ENCODE assay signal across 9 mouse cellular contexts in the genomic region with DNA sequence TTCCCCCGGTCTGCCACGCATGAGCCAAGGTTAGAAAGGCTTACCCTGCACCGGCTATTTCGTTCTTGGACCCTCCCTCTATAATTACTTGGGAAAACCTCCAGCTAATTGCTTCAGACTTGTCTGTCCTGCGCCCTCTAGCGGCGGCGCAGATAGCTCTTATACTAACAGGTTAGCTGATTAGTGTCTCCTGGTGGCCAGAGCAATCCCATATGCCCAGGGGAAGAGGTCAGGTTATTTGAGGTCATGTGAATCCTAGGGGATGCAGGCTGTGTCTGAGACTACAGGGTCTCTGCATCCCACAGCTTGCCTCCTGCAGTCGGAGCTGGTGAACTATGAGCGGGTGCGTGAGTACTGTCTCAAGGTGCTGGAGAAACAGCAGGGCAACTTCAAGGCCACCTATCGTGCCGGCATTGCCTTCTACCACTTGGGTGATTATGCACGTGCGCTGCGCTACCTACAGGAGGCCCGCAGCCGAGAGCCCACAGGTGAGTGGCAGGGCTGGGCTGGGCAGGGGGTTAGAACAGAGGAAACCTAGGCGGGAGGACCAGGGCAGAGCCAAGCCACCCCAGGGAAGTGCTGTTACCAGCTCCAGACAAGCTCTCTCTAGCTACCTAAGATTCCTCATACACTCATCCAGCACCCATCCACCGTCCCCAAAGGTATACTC. TPM values are rescaled to one million over a fixed set of nuclear protein-coding genes. Genes with fewer than 3 reads are reported as not detected.
A peak's percentile ranks its signal among the peaks of the same experiment; 100 is the strongest.
DNase-seq lines count a peak whose midpoint lies in the region; ATAC-seq lines count a peak whose summit lies in the region.
"Had no signal": no experiment of that assay in that cellular context is flagged by ENCODE, and none has a peak within 500 bp of the region (broad histone marks: within the 10 kb centered on the region; RNA-seq: fewer than 3 reads in every experiment).

No protein-coding gene starts in this region.

- peak; percentile 44 for DNase-seq in neural tube, embryonic 11.5 days (ENCODE audit: low spot score)
- no peak for DNase-seq in neural tube, embryonic 10.5 days (ENCODE audit: extremely low spot score, low spot score)
- peak; percentile 71 to 84 for DNase-seq in cerebellum, postnatal 14 days
- peak; percentile 47 for DNase-seq in kidney, adult 9 months
- peak; percentile 35 for DNase-seq in liver, embryonic 13.5 days
- DNase-seq in right cerebral cortex, adult 18-20 months = peak; percentile 67

- H3K4me1 ChIP-seq in neural tube, embryonic 11.5 days (ENCODE audit: control insufficient read depth, insufficient read depth, low read length) = 0 out of 2 replicates have a peak, but pooled peaks cover 5% of the 10 kb centered on the region
- H3K4me1 ChIP-seq in liver, embryonic 13.5 days (replicated peaks) = peaks cover 27% of the 10 kb centered on the region

- H3K9ac ChIP-seq in neural tube, embryonic 11.5 days (ENCODE audit: low read length) = no peak overlapping the region
- H3K9ac ChIP-seq in liver, embryonic 13.5 days = no peak overlapping the region
- H3K9ac ChIP-seq: liver, embryonic 15.5 days had no signal

- no peak for ATAC-seq in neural tube, embryonic 11.5 days (ENCODE audit: insufficient read depth, low FRiP score, low TSS enrichment)
- no peak for ATAC-seq in liver, embryonic 13.5 days (ENCODE audit: low read depth)
- no peak for ATAC-seq in megakaryocyte-erythroid progenitor cell, adult 5-6 weeks (replicated peaks; ENCODE audit: low FRiP score, low TSS enrichment, poor library complexity, severe bottlenecking)
- no peak for ATAC-seq in granulocyte monocyte progenitor cell, adult 5-6 weeks (replicated peaks; ENCODE audit: poor library complexity, severe bottlenecking)

- peaks cover 3% of the 10 kb centered on the region; the same call in 1 of the 2 replicates for H3K36me3 ChIP-seq in neural tube, embryonic 11.5 days (ENCODE audit: control insufficient read depth, insufficient read depth, low read length)
- H3K36me3 ChIP-seq in liver, embryonic 13.5 days = no peaks in the 10 kb centered on the region
- H3K36me3 ChIP-seq: liver, embryonic 15.5 days had no signal

- peak overlapping the region; percentile 65; the same call in 1 of the 2 replicates for H3K4me2 ChIP-seq in neural tube, embryonic 11.5 days (ENCODE audit: low read depth)
- no peak overlapping the region for H3K4me2 ChIP-seq in liver, embryonic 13.5 days
- H3K4me2 ChIP-seq: liver, embryonic 15.5 days had no signal

- H3K27me3 ChIP-seq in neural tube, embryonic 11.5 days (ENCODE audit: control insufficient read depth, insufficient read depth, low read length) = peaks cover 39% of the 10 kb centered on the region
- H3K27me3 ChIP-seq in liver, embryonic 13.5 days = peaks cover 86% of the 10 kb centered on the region

- no peak overlapping the region for H3K27ac ChIP-seq in neural tube, embryonic 11.5 days (ENCODE audit: low read depth, low read length)
- H3K27ac ChIP-seq in liver, embryonic 13.5 days = no peak overlapping the region
- H3K27ac ChIP-seq: liver, embryonic 15.5 days had no signal

- H3K4me3 ChIP-seq in neural tube, embryonic 11.5 days (ENCODE audit: low read depth, low read length) = no peak overlapping the region
- H3K4me3 ChIP-seq in liver, embryonic 13.5 days (replicated peaks) = no peak overlapping the region
- H3K4me3 ChIP-seq: liver, embryonic 15.5 days had no signal

- WGBS in neural tube, embryonic 11.5 days = 63% methylated on average over 20 of the region's 20 CpGs
- WGBS in liver, embryonic 13.5 days (ENCODE audit: insufficient replicate concordance) = 50% methylated on average over 20 of the region's 20 CpGs

- no peaks in the 10 kb centered on the region for H3K9me3 ChIP-seq in neural tube, embryonic 11.5 days (ENCODE audit: control insufficient read depth, low read length)
- no peaks in the 10 kb centered on the region for H3K9me3 ChIP-seq in liver, embryonic 13.5 days (replicated peaks)
- H3K9me3 ChIP-seq: liver, embryonic 15.5 days had no signal

RNA-seq across cellular contexts. Expression of gene Ttc9b, which starts 1.0 kb away (rescaled TPM):
- 10.2 and 11.2 TPM in 2 replicates for polyA plus RNA-seq in neural tube, embryonic 11.5 days (2014; fragmentation: Nextera tagmentation; extraction: Ambion mirVana)
- polyA plus RNA-seq in liver, embryonic 13.5 days (2015; fragmentation: Nextera tagmentation; extraction: Ambion mirVana) = 0.05 TPM in 1 of 2 replicates, not detected in the other
- not detected in 2 replicates for total RNA-seq in megakaryocyte-erythroid progenitor cell, adult 5-6 weeks (2014; fragmentation: Nextera tagmentation)
- total RNA-seq in megakaryocyte-erythroid progenitor cell, adult 5-6 weeks (2017) = not detected in 2 replicates
- total RNA-seq in granulocyte monocyte progenitor cell, adult 5-6 weeks (2014; fragmentation: Nextera tagmentation) = not detected in 2 replicates
- total RNA-seq in granulocyte monocyte progenitor cell, adult 5-6 weeks (2017) = not detected in 2 replicates

RNA-seq across cellular contexts. Expression of gene Map3k10, which starts 19.7 kb away (rescaled TPM):
- 9.0 and 12.5 TPM in 2 replicates for polyA plus RNA-seq in neural tube, embryonic 11.5 days (2014; fragmentation: Nextera tagmentation; extraction: Ambion mirVana)
- 1.3 and 1.8 TPM in 2 replicates for polyA plus RNA-seq in liver, embryonic 13.5 days (2015; fragmentation: Nextera tagmentation; extraction: Ambion mirVana)
- total RNA-seq in megakaryocyte-erythroid progenitor cell, adult 5-6 weeks (2014; fragmentation: Nextera tagmentation) = 6.2 and 13.5 TPM in 2 replicates
- total RNA-seq in megakaryocyte-erythroid progenitor cell, adult 5-6 weeks (2017) = 2.9 and 4.5 TPM in 2 replicates
- total RNA-seq in granulocyte monocyte progenitor cell, adult 5-6 weeks (2014; fragmentation: Nextera tagmentation) = 3.2 and 3.5 TPM in 2 replicates
- 4.9 and 5.0 TPM in 2 replicates for total RNA-seq in granulocyte monocyte progenitor cell, adult 5-6 weeks (2017)

RNA-seq across cellular contexts. Expression of gene Zfp607b, which starts 34.4 kb away (rescaled TPM):
- polyA plus RNA-seq in neural tube, embryonic 11.5 days (2014; fragmentation: Nextera tagmentation; extraction: Ambion mirVana) = 5.0 and 6.1 TPM in 2 replicates
- polyA plus RNA-seq in liver, embryonic 13.5 days (2015; fragmentation: Nextera tagmentation; extraction: Ambion mirVana) = 0.35 and 0.83 TPM in 2 replicates
- 6.8 TPM in 1 of 2 replicates, not detected in the other for total RNA-seq in megakaryocyte-erythroid progenitor cell, adult 5-6 weeks (2014; fragmentation: Nextera tagmentation)
- 1.2 and 1.7 TPM in 2 replicates for total RNA-seq in megakaryocyte-erythroid progenitor cell, adult 5-6 weeks (2017)
- total RNA-seq in granulocyte monocyte progenitor cell, adult 5-6 weeks (2014; fragmentation: Nextera tagmentation) = 0.66 and 1.7 TPM in 2 replicates
- 0.69 and 7.9 TPM in 2 replicates for total RNA-seq in granulocyte monocyte progenitor cell, adult 5-6 weeks (2017)
